Comparison of ENCODE assay signal across 11 mouse cellular contexts in the genomic region with DNA sequence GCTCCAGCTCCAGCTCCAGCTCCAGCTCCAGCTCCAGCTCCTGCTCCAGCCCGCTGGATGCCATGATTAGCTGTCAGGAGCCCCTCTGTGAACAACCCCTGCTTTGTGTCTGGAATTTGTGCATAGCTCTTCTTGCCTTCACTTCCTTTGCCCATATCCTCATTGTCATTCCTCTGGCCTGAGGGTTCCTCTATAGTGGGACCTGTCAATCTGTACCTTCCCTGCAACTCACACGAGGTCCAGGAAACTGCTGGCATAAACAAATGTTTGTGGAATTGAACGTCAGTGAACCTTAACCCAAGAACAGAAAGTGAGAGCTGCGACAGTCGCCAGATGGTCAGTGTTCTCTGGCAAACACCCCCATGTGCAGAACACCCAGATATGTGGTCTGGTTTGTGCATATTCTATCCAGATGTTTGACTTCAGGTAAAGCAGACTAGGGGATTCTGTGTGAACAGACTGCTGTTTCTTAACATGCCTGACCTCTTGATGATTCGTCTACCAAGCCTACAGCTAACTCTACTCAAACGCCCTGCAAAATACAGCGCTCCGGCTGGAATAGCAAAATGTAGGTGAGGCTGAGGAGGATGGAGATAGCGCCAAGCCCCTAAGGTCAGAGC.
A peak's percentile ranks its signal among the peaks of the same experiment; 100 is the strongest.
DNase-seq lines count a peak whose midpoint lies in the region; ATAC-seq and TF ChIP-seq lines count a peak whose summit lies in the region.
"Had no signal": no experiment of that assay in that cellular context is flagged by ENCODE, and none has a peak within 500 bp of the region (broad histone marks: within the 10 kb centered on the region; RNA-seq: fewer than 3 reads in every experiment).

No protein-coding gene starts in this region.

- TF ChIP-seq CTCF in kidney, adult 2 months (conservative IDR thresholded peaks at IDR 0.05; ENCODE audit: insufficient read depth, insufficient read length, low read depth, low read length) = no peak
- no peak for TF ChIP-seq CTCF in stomach, postnatal 0 days (IDR thresholded peaks at IDR 0.05; ENCODE audit: low read depth)

- WGBS in heart, embryonic 11.5 days (ENCODE audit: insufficient replicate concordance) = 43% methylated on average over 10 of the region's 10 CpGs
- WGBS in kidney, adult 2 months = 50% methylated on average over 10 of the region's 10 CpGs
- 27% methylated on average over 10 of the region's 10 CpGs for WGBS in stomach, embryonic 14.5 days
- WGBS in stomach, postnatal 0 days = 30% methylated on average over 10 of the region's 10 CpGs
- 34% methylated on average over 10 of the region's 10 CpGs for WGBS in stomach, embryonic 16.5 days

- H3K27ac ChIP-seq in heart, embryonic 11.5 days (ENCODE audit: low read depth, low read length) = peak overlapping the region; percentile 29; the same call in 1 of the 2 replicates
- H3K27ac ChIP-seq in kidney, adult 2 months (ENCODE audit: insufficient read depth, low read depth, low read length) = no peak overlapping the region
- H3K27ac ChIP-seq in stomach, embryonic 14.5 days (ENCODE audit: low read length) = peak overlapping the region; percentile 7; the same call in 1 of the 2 replicates
- H3K27ac ChIP-seq in stomach, postnatal 0 days (replicated peaks) = no peak overlapping the region
- no peak overlapping the region for H3K27ac ChIP-seq in stomach, embryonic 16.5 days (ENCODE audit: low read length)
- H3K27ac ChIP-seq: limb, embryonic 15.5 days had no signal

- no peak for TF ChIP-seq EP300 in stomach, postnatal 0 days (optimal IDR thresholded peaks at IDR 0.05)

- H3K4me1 ChIP-seq in heart, embryonic 11.5 days (ENCODE audit: control insufficient read depth, insufficient read depth, low read length) = peaks cover 3% of the 10 kb centered on the region; the same call in 1 of the 2 replicates
- H3K4me1 ChIP-seq in kidney, adult 2 months (ENCODE audit: control insufficient read depth, insufficient read depth, low read length) = no peaks in the 10 kb centered on the region
- peaks cover 12% of the 10 kb centered on the region for H3K4me1 ChIP-seq in stomach, embryonic 14.5 days (ENCODE audit: control insufficient read depth, insufficient read depth, low read length)
- H3K4me1 ChIP-seq in stomach, postnatal 0 days (replicated peaks; ENCODE audit: control insufficient read depth, insufficient read depth) = peaks cover 2% of the 10 kb centered on the region; the same call in 1 of the 2 replicates
- peaks cover 7% of the 10 kb centered on the region; the same call in 1 of the 2 replicates for H3K4me1 ChIP-seq in stomach, embryonic 16.5 days (ENCODE audit: control insufficient read depth, insufficient read depth, low read length)

- H3K36me3 ChIP-seq in heart, embryonic 11.5 days (ENCODE audit: control insufficient read depth, insufficient read depth, low read length) = no peaks in the 10 kb centered on the region
- H3K36me3 ChIP-seq in kidney, adult 2 months (ENCODE audit: control insufficient read depth, insufficient read depth, low read length) = no peaks in the 10 kb centered on the region
- no peaks in the 10 kb centered on the region for H3K36me3 ChIP-seq in stomach, embryonic 14.5 days (ENCODE audit: control insufficient read depth, insufficient read depth, low read length)
- no peaks in the 10 kb centered on the region for H3K36me3 ChIP-seq in stomach, postnatal 0 days (ENCODE audit: control insufficient read depth, insufficient read depth, low read length)
- H3K36me3 ChIP-seq in stomach, embryonic 16.5 days (ENCODE audit: control insufficient read depth, insufficient read depth, low read length) = no peaks in the 10 kb centered on the region
- H3K36me3 ChIP-seq: limb, embryonic 15.5 days had no signal

- no peak for DNase-seq in heart, adult 18-20 months
- peak; percentile 4 for DNase-seq in kidney, adult 2 months
- DNase-seq in kidney, postnatal 25 days = no peak
- DNase-seq in stomach, postnatal 0 days (ENCODE audit: low spot score) = no peak
- DNase-seq in urinary bladder, postnatal 10 days (ENCODE audit: low spot score) = no peak
- DNase-seq: cerebellum, adult 9-11 months; thymus, postnatal 4 days had no signal

- H3K4me3 ChIP-seq in heart, embryonic 11.5 days (ENCODE audit: low read depth, low read length) = no peak overlapping the region
- no peak overlapping the region for H3K4me3 ChIP-seq in kidney, adult 2 months (ENCODE audit: insufficient read depth, low read depth, low read length)
- H3K4me3 ChIP-seq in stomach, embryonic 14.5 days (ENCODE audit: low read depth, low read length) = no peak overlapping the region
- H3K4me3 ChIP-seq in stomach, postnatal 0 days (ENCODE audit: low read depth, low read length) = no peak overlapping the region
- no peak overlapping the region for H3K4me3 ChIP-seq in stomach, embryonic 16.5 days (replicated peaks; ENCODE audit: low read length)
- H3K4me3 ChIP-seq: limb, embryonic 15.5 days had no signal

- ATAC-seq in heart, embryonic 11.5 days (replicated peaks; ENCODE audit: insufficient number of reproducible peaks, low FRiP score, low TSS enrichment) = no peak
- peak; percentile 64; the same call in 1 of the 2 replicates for ATAC-seq in stomach, embryonic 14.5 days (ENCODE audit: insufficient number of reproducible peaks, insufficient read depth, low FRiP score, low read depth)
- no peak for ATAC-seq in stomach, postnatal 0 days (ENCODE audit: low FRiP score, low TSS enrichment)
- peak; percentile 23; the same call in 1 of the 2 replicates for ATAC-seq in stomach, embryonic 16.5 days (ENCODE audit: insufficient read depth, low FRiP score)

- H3K9ac ChIP-seq in heart, embryonic 11.5 days (ENCODE audit: low read depth, low read length) = no peak overlapping the region
- no peak overlapping the region for H3K9ac ChIP-seq in stomach, embryonic 14.5 days (replicated peaks; ENCODE audit: low read depth, low read length)
- no peak overlapping the region for H3K9ac ChIP-seq in stomach, postnatal 0 days (ENCODE audit: low read length)
- no peak overlapping the region for H3K9ac ChIP-seq in stomach, embryonic 16.5 days (ENCODE audit: low read length)
- H3K9ac ChIP-seq: limb, embryonic 15.5 days had no signal

- H3K9me3 ChIP-seq in heart, embryonic 11.5 days (replicated peaks; ENCODE audit: control insufficient read depth, low read length) = no peaks in the 10 kb centered on the region
- no peaks in the 10 kb centered on the region for H3K9me3 ChIP-seq in stomach, embryonic 14.5 days (ENCODE audit: control insufficient read depth, low read depth, low read length)
- H3K9me3 ChIP-seq in stomach, postnatal 0 days (ENCODE audit: control insufficient read depth, low read length) = no peaks in the 10 kb centered on the region
- H3K9me3 ChIP-seq in stomach, embryonic 16.5 days (replicated peaks; ENCODE audit: control insufficient read depth, low read length) = no peaks in the 10 kb centered on the region
- H3K9me3 ChIP-seq: limb, embryonic 15.5 days had no signal

- H3K27me3 ChIP-seq in heart, embryonic 11.5 days (ENCODE audit: control insufficient read depth, insufficient read depth, low read length) = no peaks in the 10 kb centered on the region
- no peaks in the 10 kb centered on the region for H3K27me3 ChIP-seq in kidney, adult 2 months (replicated peaks; ENCODE audit: control insufficient read depth, insufficient read depth, low read length)
- no peaks in the 10 kb centered on the region for H3K27me3 ChIP-seq in stomach, embryonic 14.5 days (ENCODE audit: control insufficient read depth, insufficient read depth, low read length)
- no peaks in the 10 kb centered on the region for H3K27me3 ChIP-seq in stomach, postnatal 0 days (ENCODE audit: control insufficient read depth, insufficient read depth, low read length)
- H3K27me3 ChIP-seq in stomach, embryonic 16.5 days (ENCODE audit: control insufficient read depth, insufficient read depth, low read length) = no peaks in the 10 kb centered on the region
- H3K27me3 ChIP-seq: limb, embryonic 15.5 days had no signal

- H3K4me2 ChIP-seq in heart, embryonic 11.5 days = no peak overlapping the region; the same call in 1 of the 2 replicates
- 0 out of 2 replicates have a peak overlapping the region, but pooled peaks have one; percentile 17 for H3K4me2 ChIP-seq in stomach, embryonic 14.5 days (replicated peaks; ENCODE audit: low read depth, low read length)
- H3K4me2 ChIP-seq in stomach, postnatal 0 days (replicated peaks; ENCODE audit: low read depth) = no peak overlapping the region
- 0 out of 2 replicates have a peak overlapping the region, but pooled peaks have one; percentile 19 for H3K4me2 ChIP-seq in stomach, embryonic 16.5 days (ENCODE audit: low read depth, low read length)
- H3K4me2 ChIP-seq: limb, embryonic 15.5 days had no signal

- no peak for TF ChIP-seq POLR2A in kidney, adult 2 months (IDR thresholded peaks at IDR 0.05; ENCODE audit: low read depth, low read length)

Comparison
In these comparisons a context has a peak if more than half of its experiments do, and no peak if none do; other contexts are left out.
1. ATAC-seq: peak in stomach, embryonic 14.5 days (single experiment) and stomach, embryonic 16.5 days (single experiment); none in heart, embryonic 11.5 days (single experiment) and stomach, postnatal 0 days (single experiment).
2. H3K27ac ChIP-seq: peak in heart, embryonic 11.5 days (single experiment) and stomach, embryonic 14.5 days (single experiment); none in kidney, adult 2 months (single experiment), stomach, postnatal 0 days (single experiment) and stomach, embryonic 16.5 days (single experiment).
3. H3K4me2 ChIP-seq: peak in stomach, embryonic 14.5 days (single experiment) and stomach, embryonic 16.5 days (single experiment); none in heart, embryonic 11.5 days (single experiment) and stomach, postnatal 0 days (single experiment).